Mouse (Mus musculus) spleen, postnatal 36 days (tissue): Measurements from ENCODE around the gene Sema4b.

ENCODE experiments used
- DNase-seq, 2 experiments: peaks; one replicate each; pipeline ENCODE4 v3.0.0; 2022; ENCODE audit warnings: low spot score in 2 of 2, mixed read lengths in 1 of 2

The Sema4b gene

DNA sequence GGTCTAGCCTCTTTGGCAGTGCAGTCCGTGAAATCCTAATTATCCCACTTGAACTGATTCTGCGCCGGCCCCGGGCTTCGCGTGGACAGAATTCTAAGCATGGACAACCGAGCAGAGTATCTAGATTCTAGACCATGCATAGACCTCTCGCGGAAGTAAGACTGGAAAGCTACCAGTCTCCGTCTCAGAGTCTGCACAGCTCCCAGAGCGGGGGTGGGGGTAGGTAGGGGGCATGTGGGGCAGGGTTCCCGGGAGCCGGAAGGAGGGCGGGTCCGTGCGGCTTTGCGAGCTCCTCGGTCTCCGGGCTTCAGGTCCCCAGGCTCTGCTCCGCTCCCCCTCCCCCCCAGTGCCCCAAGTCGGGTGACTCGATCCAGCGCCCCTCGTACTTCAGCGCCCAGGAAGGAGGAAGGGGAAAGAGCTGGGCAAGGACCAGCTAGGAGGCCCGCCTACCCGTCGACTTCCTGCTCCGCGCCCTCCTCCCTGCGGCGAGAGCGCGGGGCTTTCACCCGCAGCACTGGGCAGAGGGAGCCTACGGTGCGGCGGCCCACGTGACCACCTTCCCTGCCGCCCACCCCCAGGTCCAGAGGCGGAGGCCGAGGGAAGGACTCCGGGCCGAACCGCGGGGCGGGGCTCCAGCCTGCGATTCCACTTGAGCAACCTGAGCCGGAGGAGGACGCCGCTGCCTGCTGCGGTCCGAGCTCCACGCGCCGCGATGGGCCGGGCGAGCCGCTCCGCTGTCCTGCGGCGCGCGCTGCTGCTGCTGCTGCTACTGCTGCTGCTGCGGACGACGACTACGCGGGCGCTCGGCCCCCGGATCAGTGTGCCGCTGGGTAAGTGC lies 11.5 kb downstream of the Sema4b start:
- peak; percentile 84 to 86 for DNase-seq

DNA sequence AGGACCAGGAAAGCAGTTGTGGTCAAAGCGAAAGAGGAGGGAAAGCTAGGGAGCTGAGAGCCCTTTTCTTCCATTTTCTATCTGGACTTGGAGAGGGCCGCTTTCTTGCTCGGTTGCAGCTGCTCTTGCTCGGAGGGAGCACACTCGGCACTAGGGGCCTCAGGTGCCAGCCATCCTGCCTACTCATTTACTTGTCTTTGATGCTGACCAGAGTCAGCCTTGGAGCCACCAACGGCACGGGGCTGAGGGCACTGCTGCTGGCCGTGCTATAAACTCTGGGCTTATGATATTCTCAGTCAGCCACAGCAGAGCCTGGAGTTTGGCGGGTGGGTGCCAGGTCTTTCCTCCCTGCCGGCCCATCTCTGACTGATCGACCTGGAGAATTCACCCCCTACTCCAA lies 12.2 kb downstream of the Sema4b start:
- peak in 1 of 2 experiments; percentile 26 for DNase-seq

DNA sequence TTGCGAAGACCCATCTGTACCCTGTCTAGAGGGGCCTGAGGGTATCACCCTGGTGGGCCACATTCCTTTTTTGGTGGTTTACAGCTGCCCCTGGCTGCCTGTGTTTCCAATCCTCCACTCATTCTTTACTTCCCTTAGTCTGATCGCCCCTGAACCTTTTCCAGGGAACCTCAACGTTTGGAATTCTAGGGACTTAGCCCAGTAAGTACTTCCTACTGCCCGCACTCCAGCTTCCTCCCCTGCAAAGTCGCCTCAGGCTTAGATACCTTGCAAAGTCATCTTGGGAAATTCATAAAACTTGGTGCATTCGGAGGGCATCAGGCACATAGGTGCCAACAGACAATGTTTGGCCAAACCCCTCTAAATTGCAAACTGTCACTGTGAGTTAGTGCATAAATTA lies 12.6 kb downstream of the Sema4b start:
- DNase-seq: peak in 1 of 2 experiments; percentile 19

DNA sequence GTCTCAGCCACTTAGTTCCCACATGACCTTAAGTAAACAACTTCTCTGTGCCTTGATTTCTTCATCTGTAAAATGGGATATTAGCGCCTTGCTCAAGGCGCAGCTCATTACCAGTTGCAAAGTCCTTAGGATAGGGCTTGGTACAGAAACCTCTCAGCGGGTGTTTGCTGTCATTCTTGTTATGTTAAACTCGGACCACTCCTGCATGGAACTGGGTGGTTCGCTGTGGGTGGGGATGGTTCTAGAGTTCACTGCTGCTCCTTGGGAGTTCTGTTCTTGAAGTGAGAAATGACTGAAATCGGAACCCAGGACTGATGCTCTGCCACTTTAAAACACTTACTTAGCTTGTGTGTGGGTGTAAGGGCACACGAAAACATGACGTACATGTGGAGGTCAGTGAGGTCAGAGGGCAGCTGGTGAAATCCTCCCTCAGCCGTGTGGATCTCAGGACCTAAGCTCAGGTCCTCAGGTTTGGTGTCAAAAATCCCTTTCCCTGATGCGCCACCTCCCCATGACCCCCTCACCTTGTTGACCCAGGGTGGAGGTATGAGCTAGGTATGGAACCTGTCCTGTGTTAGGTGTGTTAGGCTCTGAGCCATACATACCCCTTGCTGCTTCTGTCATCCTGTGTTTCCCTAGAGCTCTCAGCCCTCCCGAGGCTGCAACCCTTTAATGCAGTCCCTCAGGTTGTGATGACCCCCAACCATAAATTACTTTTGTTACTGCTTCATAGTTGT lies 13.4 kb downstream of the Sema4b start:
- DNase-seq: no peak

DNA sequence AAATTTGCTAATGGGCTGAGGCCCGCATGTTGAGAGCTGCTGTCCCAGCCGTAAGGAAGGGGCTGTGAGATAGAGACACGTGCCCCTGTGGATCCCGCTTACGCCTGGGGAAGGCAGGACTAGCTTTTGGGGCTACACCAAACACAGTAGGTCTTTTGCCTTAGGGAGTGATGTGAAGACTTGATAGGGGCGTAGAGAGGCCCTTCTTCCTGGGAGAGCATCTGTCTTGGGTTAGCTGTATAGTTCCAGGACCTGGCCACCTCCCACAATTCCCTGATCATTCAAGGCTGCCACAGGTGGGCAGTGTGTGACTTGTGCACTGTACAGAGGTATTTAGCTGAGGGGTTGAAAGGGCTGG lies 13.9 kb downstream of the Sema4b start:
- no peak for DNase-seq

DNA sequence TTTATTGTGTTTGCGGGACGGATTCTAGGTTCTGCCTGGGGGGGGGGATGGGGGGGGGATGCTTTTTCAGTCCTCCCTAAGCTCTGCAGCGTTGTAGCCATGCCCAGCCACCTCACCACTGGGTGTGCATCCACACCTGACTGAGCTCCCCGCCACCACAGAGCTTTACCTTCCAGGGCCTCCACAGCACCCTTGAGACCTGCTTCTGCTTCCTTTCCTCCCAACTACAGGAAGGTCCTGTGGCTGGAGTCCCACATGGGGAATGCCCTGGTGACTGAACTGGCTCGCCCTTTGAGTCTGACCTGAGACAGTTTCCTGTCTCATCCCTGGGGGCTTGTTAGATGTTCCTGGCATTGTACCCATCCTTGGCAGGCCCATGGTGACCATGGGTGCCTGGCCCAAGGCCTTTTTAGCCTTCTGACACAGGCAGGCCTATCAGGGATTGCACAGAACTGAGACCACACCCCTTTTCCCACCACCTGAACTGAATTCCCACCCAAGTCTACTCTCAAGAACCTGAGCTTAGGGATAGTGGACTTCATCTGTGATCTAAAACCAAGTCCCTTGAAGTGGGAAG lies 14.4 kb downstream of the Sema4b start:
- peak; percentile 68 to 75 for DNase-seq

DNA sequence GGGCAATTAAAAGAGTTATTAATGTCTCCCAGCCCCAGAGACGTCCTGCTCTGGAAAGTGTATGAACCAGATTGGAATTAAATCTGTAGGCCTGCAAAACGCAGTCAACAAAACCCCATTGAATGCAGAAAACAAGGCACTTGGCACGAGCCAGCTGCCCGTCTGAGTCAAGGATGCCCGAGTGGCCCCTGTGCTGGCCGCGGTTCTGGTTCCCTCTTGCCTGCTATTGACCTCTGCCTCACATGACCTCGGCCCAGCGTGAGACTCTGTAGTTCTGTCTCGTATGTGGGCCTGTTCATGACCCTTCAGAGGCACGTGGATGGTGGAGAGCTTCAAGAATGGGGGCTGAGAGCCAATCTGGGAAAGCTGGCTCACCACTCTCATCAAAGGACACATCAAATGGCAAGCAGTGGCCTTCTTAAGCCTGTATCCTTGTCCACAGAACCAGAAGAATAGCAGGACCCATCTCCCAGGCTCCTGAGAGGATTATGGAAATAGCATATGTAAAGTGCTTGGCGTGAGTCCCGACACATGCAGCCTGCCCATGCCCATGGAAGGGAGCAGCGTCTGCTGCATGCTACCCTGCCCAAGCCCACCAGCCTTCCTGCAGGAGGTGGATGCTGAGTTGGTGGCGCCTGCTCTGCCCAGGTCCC lies 15.4 kb downstream of the Sema4b start:
- DNase-seq: peak in 1 of 2 experiments; percentile 32

DNA sequence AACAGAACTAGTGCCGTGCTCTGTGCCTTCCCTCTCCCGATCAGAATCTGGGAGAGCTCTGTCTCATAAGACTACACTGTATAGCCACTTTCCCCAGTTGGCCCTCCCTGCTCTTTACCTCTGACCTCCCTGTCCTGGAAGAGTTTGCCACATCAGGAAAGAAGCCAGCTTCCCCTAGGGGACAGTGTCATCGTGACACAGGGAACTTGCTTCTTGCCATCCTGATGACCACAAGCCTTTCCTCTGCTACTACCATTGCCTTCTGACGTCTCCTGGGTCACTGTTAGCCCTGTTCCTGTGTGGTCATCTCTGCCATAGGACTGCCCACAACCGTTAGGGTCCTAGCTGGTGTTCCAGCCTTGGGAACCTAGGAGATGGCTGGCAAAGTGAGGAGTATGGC lies 16.3 kb downstream of the Sema4b start:
- peak in 1 of 2 experiments; percentile 19 for DNase-seq

DNA sequence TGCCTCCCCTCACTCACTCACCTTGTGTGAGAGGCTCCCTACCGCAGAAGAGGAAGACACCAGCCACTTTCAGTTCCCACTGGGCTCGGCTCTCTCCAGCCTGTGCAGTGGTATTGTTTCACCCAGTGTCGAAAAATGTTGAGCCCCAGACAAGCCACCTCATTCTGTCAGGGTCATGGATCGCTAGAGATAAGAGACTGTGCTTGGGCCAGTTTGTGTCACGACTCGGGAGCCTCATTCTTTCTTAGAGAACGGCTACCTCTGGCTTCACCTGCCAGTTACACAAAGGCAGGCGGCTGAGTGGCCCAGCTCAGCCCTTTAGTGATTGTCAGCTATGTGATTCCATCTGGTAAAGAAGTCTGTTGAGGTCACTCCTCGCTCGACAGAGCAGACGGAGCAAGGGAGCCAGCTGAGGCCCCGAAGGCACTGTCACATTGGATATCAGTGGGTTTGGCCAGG lies 17.0 kb downstream of the Sema4b start:
- DNase-seq: peak; percentile 88 to 89

DNA sequence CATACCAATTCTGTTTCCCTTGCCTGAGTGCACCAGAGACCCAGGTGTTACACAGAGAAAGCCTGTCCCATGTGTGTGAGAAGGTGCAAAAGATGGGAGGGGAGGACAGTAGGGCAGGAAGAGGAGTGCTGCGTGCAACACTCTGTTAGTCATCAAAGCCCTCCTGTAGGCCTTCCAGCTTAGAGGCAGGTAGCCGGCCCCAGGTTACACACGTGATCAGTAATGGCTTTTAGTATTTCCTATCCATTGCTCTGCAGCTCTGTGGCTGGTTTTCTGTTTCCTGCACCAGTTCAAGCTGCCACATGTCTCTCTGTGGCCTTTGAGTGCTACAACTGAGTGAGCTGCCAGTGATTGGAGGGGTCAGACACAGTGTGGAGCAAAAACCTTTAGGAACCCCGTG lies 17.7 kb downstream of the Sema4b start:
- DNase-seq: peak; percentile 67 to 68

DNA sequence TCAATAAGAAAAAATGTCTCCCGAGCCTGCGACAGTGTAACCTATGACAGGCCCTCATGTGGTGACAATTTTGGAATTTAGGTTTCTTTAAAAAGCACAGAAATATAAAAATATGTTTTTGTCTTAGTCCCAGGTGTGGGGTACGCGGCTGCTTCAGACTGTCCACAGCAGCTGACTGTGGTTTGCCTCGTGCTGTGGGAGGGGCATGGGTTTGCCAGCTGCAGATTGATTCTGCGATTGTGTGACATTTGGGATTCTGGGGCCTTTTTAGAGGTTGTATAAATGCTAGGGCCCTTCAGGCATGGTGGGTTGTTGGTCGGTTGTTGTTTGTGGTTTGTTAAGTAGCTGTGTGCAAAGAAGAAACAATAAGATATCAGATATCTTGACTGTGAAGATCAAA lies 18.3 kb downstream of the Sema4b start:
- DNase-seq: peak in 1 of 2 experiments; percentile 49

DNA sequence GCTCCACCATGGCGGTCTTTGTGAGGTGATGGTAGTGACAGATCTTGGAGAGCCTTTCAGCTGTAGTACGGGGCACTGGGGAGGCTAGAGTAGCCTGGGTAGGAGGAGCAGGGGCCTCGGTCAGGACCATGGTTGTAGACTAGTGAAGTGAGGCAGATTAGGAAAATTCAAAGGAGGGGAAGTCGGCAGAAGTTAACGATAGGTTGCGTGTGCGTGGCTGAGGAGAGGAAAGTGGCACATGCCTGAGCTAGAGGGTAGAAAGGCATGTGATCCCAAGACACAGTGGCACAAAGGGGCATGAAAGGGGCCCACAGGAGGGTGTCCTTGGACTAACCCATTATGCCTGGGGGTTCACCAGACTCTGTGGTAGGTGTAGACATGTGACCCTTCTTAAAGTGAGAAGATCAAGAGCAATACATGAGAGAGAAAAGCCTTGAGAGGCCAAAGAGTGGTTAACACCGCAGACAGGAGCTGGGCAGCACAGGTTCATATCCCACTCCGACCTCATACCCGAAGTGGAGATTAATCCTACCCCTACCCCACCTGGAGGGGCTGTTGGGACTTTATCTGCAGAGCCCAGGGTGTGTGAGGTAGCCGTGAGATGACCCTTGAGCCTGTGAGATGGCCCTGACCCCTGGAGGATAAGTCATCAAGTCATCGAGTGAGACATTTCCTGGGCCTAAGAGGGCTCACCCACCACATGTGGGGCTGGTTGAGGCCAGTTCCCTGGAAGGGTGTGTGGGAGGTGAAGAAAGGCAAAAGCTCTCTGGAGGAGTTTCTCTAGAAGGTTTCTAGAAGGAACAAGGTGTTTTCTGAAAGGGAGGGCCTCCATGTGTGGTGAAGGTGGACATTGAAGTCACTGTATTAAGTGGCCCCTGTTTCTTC lies 19.3 kb downstream of the Sema4b start:
- no peak for DNase-seq

DNA sequence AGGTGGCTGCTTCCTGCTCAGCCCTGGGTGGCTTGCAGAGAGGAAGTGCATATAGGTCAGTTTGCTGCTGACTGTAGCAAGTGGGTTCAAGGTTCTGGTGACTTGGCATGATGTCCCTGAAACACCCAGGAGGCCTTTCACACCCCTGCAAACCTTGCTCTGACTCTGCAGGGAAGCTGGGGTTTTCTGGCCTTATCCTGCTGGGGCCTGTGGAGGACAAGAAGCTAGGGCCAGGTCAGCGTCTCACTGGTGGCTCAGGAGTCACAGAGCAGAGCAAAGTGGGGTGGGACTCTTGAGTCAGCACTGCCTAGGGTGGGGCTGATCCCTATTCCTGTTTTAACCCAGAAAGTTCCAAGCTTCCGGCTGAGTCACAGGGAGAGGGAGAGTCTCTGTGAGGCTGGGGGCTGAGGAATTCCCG lies 20.7 kb downstream of the Sema4b start:
- peak; percentile 58 to 59 for DNase-seq

DNA sequence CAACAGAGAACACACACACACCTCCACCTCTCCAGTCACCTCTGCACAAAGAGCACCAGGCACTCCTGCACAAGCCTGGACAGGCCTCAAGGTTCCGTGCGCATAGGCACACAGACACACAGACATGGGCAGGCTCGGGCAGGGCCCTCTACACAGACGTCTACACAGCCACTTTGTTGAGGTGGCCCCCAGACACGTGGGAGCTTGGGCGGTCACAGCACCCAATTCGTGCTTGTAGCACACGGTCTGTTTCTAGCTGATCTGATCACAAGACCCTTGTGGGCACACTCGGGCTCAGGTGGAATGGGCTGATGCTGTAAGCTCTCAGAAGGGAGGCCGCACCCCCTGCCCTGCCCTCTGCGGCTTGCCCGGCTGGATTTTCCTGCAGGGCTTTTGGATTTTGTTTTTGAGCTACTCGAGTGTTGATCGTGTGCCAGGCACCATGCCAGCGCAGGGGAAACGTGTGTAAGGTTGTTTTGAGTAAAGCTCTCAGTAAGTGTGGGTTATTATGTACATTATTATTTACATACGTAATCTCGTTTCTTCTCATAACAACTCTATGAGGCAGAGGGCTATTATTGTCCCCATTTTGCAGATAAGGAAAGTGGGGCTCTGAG lies 21.5 kb downstream of the Sema4b start:
- DNase-seq: peak in 1 of 2 experiments; percentile 35

DNA sequence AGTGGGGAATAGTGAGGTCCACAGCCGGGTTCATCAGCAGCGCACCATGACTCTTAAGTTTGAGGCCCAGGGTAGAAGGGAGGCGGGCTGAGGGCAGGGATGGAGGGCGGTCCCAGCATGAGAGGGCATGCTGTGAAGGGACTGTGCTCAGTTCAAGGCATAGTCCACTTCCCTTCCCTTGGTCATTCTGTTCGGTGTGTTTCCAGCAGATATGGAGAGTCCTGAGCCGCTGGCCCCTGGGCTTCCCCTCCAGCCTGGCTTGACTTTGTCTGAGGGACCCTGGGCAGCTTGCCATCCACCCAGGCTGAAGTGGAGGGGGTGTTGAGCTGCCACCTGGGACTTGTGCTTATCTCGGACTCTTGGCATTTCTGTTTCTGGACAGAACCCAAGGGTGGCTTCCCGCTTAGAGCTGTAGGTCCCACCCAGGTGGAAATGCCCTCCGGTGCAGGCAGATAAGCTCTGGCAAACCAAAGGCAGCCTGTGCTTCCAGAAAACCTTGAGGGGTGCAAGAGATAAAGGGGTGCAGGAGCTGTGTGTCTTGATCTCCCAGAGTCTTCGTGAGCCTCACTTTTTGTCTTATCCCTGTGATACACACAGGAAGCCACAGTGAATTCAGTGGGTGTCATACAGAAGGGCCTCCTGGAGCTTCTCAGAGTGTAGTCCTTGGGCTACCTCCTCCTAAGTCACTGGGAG lies 22.2 kb downstream of the Sema4b start:
- DNase-seq: peak; percentile 77 to 87

DNA sequence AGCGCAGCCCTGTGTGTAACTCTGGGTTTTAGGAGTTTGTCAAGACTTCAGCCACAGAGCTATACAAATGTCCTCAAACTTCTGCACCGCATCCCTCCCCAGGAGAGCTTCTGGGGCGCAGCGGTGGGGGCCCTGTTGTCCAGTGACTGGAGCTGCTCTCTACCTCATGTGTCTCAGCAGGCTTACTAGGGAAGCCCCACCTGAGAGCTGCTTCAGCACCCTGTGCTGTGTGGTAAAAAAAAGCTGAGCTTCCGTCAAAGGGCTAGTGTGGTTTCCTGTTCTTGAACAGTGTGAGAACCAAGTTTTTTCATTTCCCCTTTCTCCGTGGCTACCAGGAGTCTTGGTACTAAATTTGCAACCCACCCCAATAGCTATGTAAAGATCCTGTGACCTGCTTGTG lies 23.0 kb downstream of the Sema4b start:
- DNase-seq: peak; percentile 92

DNA sequence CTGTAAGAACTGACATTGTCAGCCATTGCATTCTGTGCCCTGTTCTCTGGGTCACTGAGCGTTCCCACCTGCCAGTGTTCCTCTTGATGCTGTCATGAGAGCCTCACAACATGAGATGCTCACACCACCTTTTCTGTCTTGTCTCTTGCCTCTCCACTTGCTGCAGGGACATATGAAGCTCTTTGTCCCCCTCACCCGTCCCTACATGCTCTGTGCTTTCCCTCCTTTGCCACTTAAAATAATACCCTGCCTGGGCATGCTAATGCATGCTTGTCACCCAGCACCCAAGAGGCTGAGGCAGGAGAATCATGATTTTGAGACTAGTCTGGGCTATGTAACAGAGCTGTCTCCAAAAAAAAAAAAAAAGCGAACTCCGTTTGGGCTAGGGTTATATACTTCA lies 24.3 kb downstream of the Sema4b start:
- DNase-seq: peak in 1 of 2 experiments; percentile 13

DNA sequence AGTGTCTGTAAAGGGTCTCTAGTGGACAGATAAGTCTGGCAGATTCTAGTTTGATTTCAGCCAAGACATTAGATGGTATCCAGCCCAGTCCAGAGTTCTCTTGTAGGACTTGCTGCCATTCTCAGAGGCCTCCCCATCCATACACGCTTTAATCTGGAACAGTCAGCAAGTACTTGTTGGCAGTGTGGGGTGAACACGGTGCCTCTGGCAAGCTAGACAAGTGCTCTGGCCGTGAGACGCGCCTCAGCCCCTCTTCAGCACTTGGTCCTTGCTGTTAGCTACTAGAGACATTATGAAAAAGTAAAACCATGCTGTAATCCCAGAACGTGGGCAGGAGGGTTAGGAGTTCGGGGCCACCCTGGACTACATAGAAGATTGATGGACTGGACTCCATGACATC lies 27.0 kb downstream of the Sema4b start:
- DNase-seq: no peak

DNA sequence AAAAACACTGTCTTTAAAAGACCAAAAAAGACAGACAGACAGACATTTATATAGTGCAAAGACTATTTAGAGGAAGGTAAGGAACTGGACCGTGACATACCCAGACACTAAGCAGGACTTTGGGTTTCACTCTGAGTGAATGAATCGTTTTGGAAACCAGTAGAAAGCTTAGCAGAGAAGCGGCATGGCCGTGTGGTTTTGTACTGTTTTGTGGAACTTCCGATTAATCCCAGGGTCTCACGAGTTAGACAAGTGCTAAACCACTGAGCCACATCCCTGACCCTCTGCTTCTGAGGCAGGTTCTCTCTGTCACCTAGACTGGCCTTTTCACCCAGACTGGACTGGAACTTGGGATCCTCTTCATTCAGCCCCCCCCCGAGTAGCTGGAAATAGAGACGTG lies 27.8 kb downstream of the Sema4b start:
- DNase-seq: no peak

DNA sequence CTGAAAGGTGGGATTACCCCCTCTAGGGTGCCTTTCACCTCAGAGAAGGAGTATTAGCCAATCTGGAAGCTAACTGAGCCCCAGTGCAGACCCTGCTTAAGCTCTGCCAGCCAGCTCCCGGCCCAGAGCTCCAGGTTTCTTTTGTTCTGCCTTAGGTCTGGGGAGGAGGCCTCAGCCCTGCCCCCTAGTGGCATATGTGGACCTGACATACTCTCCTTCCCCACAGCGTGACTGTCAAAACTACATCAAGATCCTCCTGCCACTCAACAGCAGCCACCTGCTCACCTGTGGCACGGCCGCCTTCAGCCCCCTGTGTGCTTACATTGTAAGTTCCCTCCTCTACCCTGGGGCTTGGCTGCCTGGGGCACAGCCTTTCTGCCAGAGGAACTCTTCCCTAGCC lies 28.8 kb downstream of the Sema4b start:
- peak; percentile 79 to 80 for DNase-seq
